Mouse (Mus musculus): ENCODE data around the gene Csf2rb2. TPM values are rescaled to one million over a fixed set of nuclear protein-coding genes. Genes with fewer than 3 reads are reported as not detected.

Csf2rb2 gene
- polyA plus RNA-seq, 1 experiment from 2014 or later = 0.17 TPM

GRCm38 (mm10) chr15:78309865-78310264, 4.3 kb upstream of the Csf2rb2 start:
- ATAC-seq (ENCODE audit: low FRiP score, low TSS enrichment) (no peak), DNase-seq (ENCODE audit: low spot score) (no peak)
- WGBS = 21% methylated on average over 5 of the region's 5 CpGs
- no peak overlapping the region for H3K9ac ChIP-seq (ENCODE audit: low read length)
- H3K27me3 ChIP-seq (ENCODE audit: control insufficient read depth, insufficient read depth, low read length) = no peaks in the 10 kb centered on the region
- H3K36me3 ChIP-seq (ENCODE audit: control insufficient read depth, insufficient read depth, low read length) = no peaks in the 10 kb centered on the region
- no peak overlapping the region for H3K4me2 ChIP-seq (replicated peaks; ENCODE audit: low read depth)
- no peak overlapping the region for H3K27ac ChIP-seq (replicated peaks)
- no peaks in the 10 kb centered on the region for H3K9me3 ChIP-seq (ENCODE audit: control insufficient read depth, low read length)
- TF ChIP-seq CTCF (IDR thresholded peaks at IDR 0.05; ENCODE audit: low read depth) = no peak
- TF ChIP-seq EP300 (optimal IDR thresholded peaks at IDR 0.05) = no peak
- H3K4me1 ChIP-seq (replicated peaks; ENCODE audit: control insufficient read depth, insufficient read depth) = no peaks in the 10 kb centered on the region
- no peak overlapping the region for H3K4me3 ChIP-seq (ENCODE audit: low read depth, low read length)

DNA sequence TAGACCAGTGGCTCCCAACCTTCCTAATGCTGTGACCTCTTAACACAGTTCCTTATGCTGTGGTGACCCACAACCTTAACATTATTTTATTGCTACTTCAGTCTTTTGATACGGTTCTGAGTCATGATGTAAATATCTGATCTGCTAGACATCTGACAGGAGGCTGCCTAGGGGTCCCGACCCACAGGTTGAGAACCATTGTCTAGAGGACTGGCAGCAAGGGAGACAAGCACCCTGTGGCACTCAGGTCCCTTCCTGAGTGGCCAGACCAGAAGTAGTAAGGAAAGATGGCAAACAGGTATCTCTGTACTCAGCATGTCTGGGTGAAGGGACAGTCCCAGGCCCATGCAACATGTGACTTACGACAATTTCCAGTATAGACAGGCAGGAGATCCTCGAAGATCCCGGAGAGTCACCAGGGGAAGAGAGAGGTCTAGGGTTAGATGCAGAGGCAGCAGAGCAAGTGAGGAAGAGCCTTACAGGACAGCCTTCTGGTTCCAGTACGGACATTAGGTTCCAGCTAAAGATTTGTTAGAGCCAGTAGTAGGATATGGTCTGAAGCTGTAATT, 1.8 kb downstream of the Csf2rb2 start:
- H3K36me3 ChIP-seq (ENCODE audit: control insufficient read depth, insufficient read depth, low read length) = no peaks in the 10 kb centered on the region
- ATAC-seq (ENCODE audit: low FRiP score, low TSS enrichment) = no peak
- DNase-seq (ENCODE audit: low spot score) = no peak

GRCm38 (mm10) chr15:78302718-78303117, 2.8 kb downstream of the Csf2rb2 start:
- no peak overlapping the region for H3K4me3 ChIP-seq (ENCODE audit: low read depth, low read length)
- H3K36me3 ChIP-seq (ENCODE audit: control insufficient read depth, insufficient read depth, low read length) = no peaks in the 10 kb centered on the region
- no peak for ATAC-seq (ENCODE audit: low FRiP score, low TSS enrichment)
- H3K4me2 ChIP-seq (replicated peaks; ENCODE audit: low read depth) = no peak overlapping the region
- no peaks in the 10 kb centered on the region for H3K27me3 ChIP-seq (ENCODE audit: control insufficient read depth, insufficient read depth, low read length)
- no peaks in the 10 kb centered on the region for H3K9me3 ChIP-seq (ENCODE audit: control insufficient read depth, low read length)
- no peak overlapping the region for H3K27ac ChIP-seq (replicated peaks)
- H3K4me1 ChIP-seq (replicated peaks; ENCODE audit: control insufficient read depth, insufficient read depth) = no peaks in the 10 kb centered on the region
- DNase-seq (ENCODE audit: low spot score) = no peak
- 95% methylated on average over 4 of the region's 4 CpGs for WGBS
- TF ChIP-seq CTCF (IDR thresholded peaks at IDR 0.05; ENCODE audit: low read depth) (no peak), EP300 (optimal IDR thresholded peaks at IDR 0.05) (no peak)
- no peak overlapping the region for H3K9ac ChIP-seq (ENCODE audit: low read length)

More for the DNA sequence above, 1.8 kb downstream of the Csf2rb2 start:
- Histone ChIP-seq H3K9ac (ENCODE audit: low read length) (no peak overlapping the region), H3K4me2 (replicated peaks; ENCODE audit: low read depth) (no peak overlapping the region), H3K27me3 (ENCODE audit: control insufficient read depth, insufficient read depth, low read length) (no peaks in the 10 kb centered on the region), H3K9me3 (ENCODE audit: control insufficient read depth, low read length) (no peaks in the 10 kb centered on the region), H3K27ac (replicated peaks) (no peak overlapping the region), H3K4me3 (ENCODE audit: low read depth, low read length) (no peak overlapping the region), H3K4me1 (replicated peaks; ENCODE audit: control insufficient read depth, insufficient read depth) (no peaks in the 10 kb centered on the region)
- 85% methylated on average over 6 of the region's 6 CpGs for WGBS
- no peak for TF ChIP-seq CTCF (IDR thresholded peaks at IDR 0.05; ENCODE audit: low read depth)
- TF ChIP-seq EP300 (optimal IDR thresholded peaks at IDR 0.05) = no peak

DNA sequence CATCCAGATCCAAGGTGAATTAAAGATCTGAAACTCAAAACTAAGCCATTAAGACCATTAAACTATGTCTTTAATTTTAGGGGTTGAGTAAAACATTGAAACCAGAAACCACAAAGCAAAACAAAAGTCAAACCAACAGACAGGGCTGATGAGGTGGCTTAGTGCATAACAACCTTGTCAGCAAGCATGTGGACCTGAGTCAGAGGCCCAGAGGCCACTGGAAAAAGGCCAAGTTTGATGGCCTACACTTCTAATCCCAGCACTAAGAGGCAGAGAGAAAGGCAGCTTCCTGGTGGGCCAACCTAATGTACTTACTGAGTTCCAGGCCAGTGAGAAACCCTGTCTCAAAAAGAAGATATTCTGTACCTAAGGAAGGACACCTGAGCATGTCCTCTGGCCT, 4.7 kb downstream of the Csf2rb2 start:
- no peak for TF ChIP-seq CTCF (IDR thresholded peaks at IDR 0.05; ENCODE audit: low read depth)
- no peak for TF ChIP-seq EP300 (optimal IDR thresholded peaks at IDR 0.05)
- Histone ChIP-seq H3K27me3 (ENCODE audit: control insufficient read depth, insufficient read depth, low read length) (no peaks in the 10 kb centered on the region), H3K36me3 (ENCODE audit: control insufficient read depth, insufficient read depth, low read length) (no peaks in the 10 kb centered on the region), H3K4me3 (ENCODE audit: low read depth, low read length) (no peak overlapping the region), H3K9ac (ENCODE audit: low read length) (no peak overlapping the region), H3K9me3 (ENCODE audit: control insufficient read depth, low read length) (no peaks in the 10 kb centered on the region), H3K4me1 (replicated peaks; ENCODE audit: control insufficient read depth, insufficient read depth) (no peaks in the 10 kb centered on the region), H3K4me2 (replicated peaks; ENCODE audit: low read depth) (no peak overlapping the region), H3K27ac (replicated peaks) (no peak overlapping the region)
- ATAC-seq (ENCODE audit: low FRiP score, low TSS enrichment) (no peak), DNase-seq (ENCODE audit: low spot score) (no peak)

- H3K9ac ChIP-seq (ENCODE audit: low read length) = no peak overlapping the region
- H3K27ac ChIP-seq (replicated peaks) = no peak overlapping the region
- ATAC-seq (ENCODE audit: low FRiP score, low TSS enrichment) (no peak), DNase-seq (ENCODE audit: low spot score) (no peak)
- WGBS = 73% methylated on average over 3 of the region's 3 CpGs
- TF ChIP-seq EP300 (optimal IDR thresholded peaks at IDR 0.05) (no peak), CTCF (IDR thresholded peaks at IDR 0.05; ENCODE audit: low read depth) (no peak)
- H3K4me1 ChIP-seq (replicated peaks; ENCODE audit: control insufficient read depth, insufficient read depth) = no peaks in the 10 kb centered on the region
- no peaks in the 10 kb centered on the region for H3K9me3 ChIP-seq (ENCODE audit: control insufficient read depth, low read length)
- H3K4me3 ChIP-seq (ENCODE audit: low read depth, low read length) = no peak overlapping the region
- H3K36me3 ChIP-seq (ENCODE audit: control insufficient read depth, insufficient read depth, low read length) = no peaks in the 10 kb centered on the region
- H3K27me3 ChIP-seq (ENCODE audit: control insufficient read depth, insufficient read depth, low read length) = no peaks in the 10 kb centered on the region
- H3K4me2 ChIP-seq (replicated peaks; ENCODE audit: low read depth) = no peak overlapping the region
Measured at GRCm38 (mm10) chr15:78299641-78300040, 5.9 kb downstream of the Csf2rb2 start.

DNA sequence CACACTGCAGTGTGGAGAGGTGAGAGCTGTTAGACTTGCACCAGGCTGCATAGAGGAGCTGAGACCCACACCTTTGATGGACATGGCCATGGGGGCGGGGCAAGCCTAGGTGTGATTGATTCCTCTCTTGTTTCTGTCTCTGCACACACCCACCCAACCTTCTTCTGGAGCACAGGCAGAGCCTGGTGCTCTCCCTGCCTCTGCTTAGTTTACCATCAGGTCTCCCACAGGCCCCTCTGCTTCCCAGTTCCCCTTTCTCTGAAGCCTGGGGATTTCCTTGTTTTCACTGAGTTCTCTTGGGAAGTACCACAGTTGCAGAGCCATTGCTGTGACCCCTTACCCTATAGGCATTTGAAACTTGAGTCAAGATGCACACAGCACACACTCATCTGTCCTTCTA, 7.0 kb downstream of the Csf2rb2 start:
- Histone ChIP-seq H3K27me3 (ENCODE audit: control insufficient read depth, insufficient read depth, low read length) (no peaks in the 10 kb centered on the region), H3K9ac (ENCODE audit: low read length) (no peak overlapping the region), H3K4me3 (ENCODE audit: low read depth, low read length) (no peak overlapping the region), H3K4me2 (replicated peaks; ENCODE audit: low read depth) (no peak overlapping the region), H3K27ac (replicated peaks) (no peak overlapping the region), H3K36me3 (ENCODE audit: control insufficient read depth, insufficient read depth, low read length) (no peaks in the 10 kb centered on the region), H3K9me3 (ENCODE audit: control insufficient read depth, low read length) (no peaks in the 10 kb centered on the region), H3K4me1 (replicated peaks; ENCODE audit: control insufficient read depth, insufficient read depth) (no peaks in the 10 kb centered on the region)
- ATAC-seq (ENCODE audit: low FRiP score, low TSS enrichment) = no peak
- TF ChIP-seq EP300 (optimal IDR thresholded peaks at IDR 0.05) (no peak), CTCF (IDR thresholded peaks at IDR 0.05; ENCODE audit: low read depth) (no peak)
- 64% methylated on average over 1 of the region's 1 CpGs for WGBS
- DNase-seq (ENCODE audit: low spot score) = no peak
